Mouse (Mus musculus) thymus, postnatal 25 days (tissue): Measurements from ENCODE around the gene Barhl1.

ENCODE experiments used
- DNase-seq: peaks from one replicate; pipeline ENCODE4 v3.0.0; 2022

Gene Barhl1

DNA sequence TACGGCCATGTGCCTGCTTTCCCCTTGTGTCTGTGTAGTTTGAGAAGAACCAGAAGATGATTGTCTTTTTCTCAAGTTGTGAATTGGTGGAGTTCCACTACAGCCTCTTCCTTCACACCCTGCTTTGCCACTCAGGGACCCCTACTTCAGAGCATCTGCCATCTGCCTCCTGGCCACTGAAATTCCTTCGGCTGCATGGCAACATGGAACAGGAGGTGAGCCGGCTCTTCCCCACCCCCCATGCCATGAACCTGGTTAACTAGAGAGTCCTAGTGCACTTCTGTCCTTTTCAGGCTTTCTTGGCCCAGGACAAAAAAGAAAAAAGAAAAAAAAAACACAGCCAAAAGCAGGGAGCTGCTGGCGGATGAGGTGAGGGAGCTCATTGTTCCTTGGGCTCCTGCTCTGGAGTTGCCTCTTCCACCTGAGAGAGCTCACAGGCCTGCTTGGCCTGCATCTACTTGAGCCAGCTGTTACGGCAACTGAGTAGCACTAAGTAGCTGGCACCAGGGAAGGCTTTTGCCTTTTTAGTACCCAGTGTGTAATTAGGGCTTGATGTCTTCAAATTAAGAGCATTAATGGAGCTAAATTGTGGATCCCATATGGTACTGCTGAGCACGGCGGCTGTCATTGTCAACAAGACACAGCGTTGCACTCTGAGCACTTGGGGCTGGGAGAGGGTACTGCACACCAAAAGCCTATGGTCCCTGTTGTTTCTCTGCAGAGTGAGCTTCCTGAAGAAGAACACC is 55.6 kb downstream of the Barhl1 start:
- no peak for DNase-seq

DNA sequence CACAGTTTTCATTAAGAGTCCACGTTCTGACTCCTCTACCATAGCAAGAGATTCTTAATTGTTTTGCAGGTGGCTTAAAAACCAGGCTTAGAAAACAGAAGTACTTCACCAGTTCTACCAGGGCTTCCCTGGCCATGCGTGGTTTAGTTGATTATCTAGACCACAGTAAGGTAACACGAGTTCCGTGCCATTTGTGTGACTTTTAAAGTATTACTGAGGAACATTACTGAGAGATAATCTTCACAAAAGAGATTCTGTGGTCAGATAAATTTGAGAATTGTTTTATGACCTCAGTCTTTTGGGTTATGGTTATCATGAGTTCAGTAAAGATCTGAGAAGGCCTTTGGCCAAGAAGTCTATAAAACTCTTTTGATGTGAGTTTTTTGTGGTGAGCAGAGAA is 57.2 kb downstream of the Barhl1 start:
- DNase-seq = no peak
